Mouse (Mus musculus): ENCODE results near the gene Ntsr2.

GRCm38 (mm10) chr12:16615738-16616137, 37.4 kb upstream of the Ntsr2 start:
- TF ChIP-seq POLR2A (IDR thresholded peaks at IDR 0.05; ENCODE audit: low read depth, low read length) (no peak), E2F4 (IDR thresholded peaks at IDR 0.05; ENCODE audit: insufficient replicate concordance, low read depth, low read length) (no peak), USF1 (IDR thresholded peaks at IDR 0.05; ENCODE audit: low read depth, low read length) (no peak), CTCF (conservative IDR thresholded peaks at IDR 0.05 in 1 of 2, IDR thresholded peaks at IDR 0.05 in 1 of 2; ENCODE audit: low read depth in 2 of 2, low read length in 2 of 2) (no peak), ZC3H11A (IDR thresholded peaks at IDR 0.05; ENCODE audit: low read depth, low read length) (no peak), JUND (conservative IDR thresholded peaks at IDR 0.05; ENCODE audit: low read depth, low read length) (no peak), EP300 (IDR thresholded peaks at IDR 0.05; ENCODE audit: low read length) (no peak), MEF2A (IDR thresholded peaks at IDR 0.05; ENCODE audit: borderline replicate concordance, low read depth, low read length) (no peak), ZKSCAN1 (IDR thresholded peaks at IDR 0.05; ENCODE audit: borderline replicate concordance, low read depth, low read length) (no peak), MXI1 (IDR thresholded peaks at IDR 0.05; ENCODE audit: low read depth, low read length) (no peak), ELF1 (IDR thresholded peaks at IDR 0.05; ENCODE audit: low read depth, low read length) (no peak)

All from CH12.LX (cell line).